Comparison of ENCODE assay signal across 7 mouse cellular contexts in the genomic region with DNA sequence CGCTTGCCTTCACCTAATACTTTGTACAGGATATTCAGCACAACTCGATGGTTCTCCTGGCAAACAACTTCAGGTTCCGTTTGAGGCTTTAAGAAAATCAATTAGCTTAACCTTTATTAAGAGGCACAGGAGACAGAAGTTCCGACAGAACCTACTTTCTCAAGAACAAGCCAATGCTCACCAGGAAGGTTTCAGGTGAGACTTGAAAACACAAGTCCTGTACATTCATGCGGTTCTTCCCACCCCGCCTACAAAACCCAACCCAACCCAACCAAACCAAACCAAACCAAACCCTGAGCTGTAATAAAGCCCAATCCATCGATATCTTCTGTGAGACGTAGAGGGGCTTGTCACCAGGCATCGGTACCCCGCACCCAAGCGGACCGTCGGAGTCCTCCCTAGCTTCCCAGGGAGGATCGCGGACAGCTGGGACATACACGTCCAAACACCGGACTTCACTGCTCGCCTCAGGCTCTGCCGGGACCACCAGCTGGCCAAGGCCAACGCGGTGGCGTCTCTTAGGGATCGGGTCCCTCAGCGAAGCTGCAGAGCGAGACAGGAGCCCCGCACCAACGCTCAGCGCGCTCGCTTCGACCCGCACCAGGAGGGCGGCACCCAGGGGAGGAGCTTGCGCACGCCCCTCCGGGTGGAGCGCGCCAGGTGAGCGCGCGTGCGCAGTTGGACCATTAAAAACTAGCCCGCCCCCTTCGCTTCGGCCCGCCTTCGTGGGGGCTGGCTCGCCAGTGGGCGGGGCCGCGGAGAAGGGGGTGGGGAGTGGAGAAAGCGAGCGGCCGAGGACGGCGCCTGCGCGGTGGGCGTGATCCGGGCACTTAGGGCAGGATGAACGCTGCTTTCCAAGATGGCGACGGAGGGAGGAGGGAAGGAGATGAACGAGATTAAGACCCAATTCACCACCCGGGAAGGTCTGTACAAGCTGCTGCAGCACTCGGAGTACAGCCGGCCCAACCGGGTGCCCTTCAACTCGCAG. TPM values are rescaled to one million over a fixed set of nuclear protein-coding genes. Genes with fewer than 3 reads are reported as not detected.
A peak's percentile ranks its signal among the peaks of the same experiment; 100 is the strongest.
DNase-seq lines count a peak whose midpoint lies in the region; ATAC-seq lines count a peak whose summit lies in the region.

A gene (plus strand): TSS at position 775 of the 988 bp plus-strand sequence.

- peak within 1 kb of the TSS; percentile 97 for H3K9ac ChIP-seq in intestine, embryonic 16.5 days (ENCODE audit: low read depth, low read length)
- H3K9ac ChIP-seq in midbrain, embryonic 11.5 days (ENCODE audit: low read length) = peak within 1 kb of the TSS; percentile 91

- H3K27ac ChIP-seq in intestine, embryonic 16.5 days (ENCODE audit: low read length) = peak within 1 kb of the TSS; percentile 80
- peak within 1 kb of the TSS; percentile 65 for H3K27ac ChIP-seq in midbrain, embryonic 11.5 days (ENCODE audit: low read depth, low read length)

- peak within 1 kb of the TSS; percentile 86 for H3K4me3 ChIP-seq in intestine, embryonic 16.5 days (ENCODE audit: low read length)
- H3K4me3 ChIP-seq in midbrain, embryonic 11.5 days (ENCODE audit: low read depth, low read length) = peak within 1 kb of the TSS; percentile 84

- ATAC-seq in intestine, embryonic 16.5 days = peak; percentile 97
- peak; percentile 96 for ATAC-seq in midbrain, embryonic 11.5 days (ENCODE audit: low FRiP score)

- WGBS in intestine, embryonic 16.5 days = 1% methylated on average over 69 of the region's 69 CpGs
- WGBS in midbrain, embryonic 11.5 days = under 1% methylated on average over 69 of the region's 69 CpGs

- H3K4me2 ChIP-seq in intestine, embryonic 16.5 days (ENCODE audit: low read depth, low read length) = peak within 1 kb of the TSS; percentile 95
- H3K4me2 ChIP-seq in midbrain, embryonic 11.5 days = peak within 1 kb of the TSS; percentile 69

- H3K36me3 ChIP-seq in intestine, embryonic 16.5 days (ENCODE audit: control insufficient read depth, insufficient read depth, low read length) = no peaks in the 10 kb centered on the region
- H3K36me3 ChIP-seq in midbrain, embryonic 11.5 days (ENCODE audit: control insufficient read depth, insufficient read depth, low read length) = no peaks in the 10 kb centered on the region

- peaks cover 9% of the 10 kb centered on the region; the same call in 1 of the 2 replicates for H3K4me1 ChIP-seq in intestine, embryonic 16.5 days (ENCODE audit: control insufficient read depth, insufficient read depth, low read length)
- H3K4me1 ChIP-seq in midbrain, embryonic 11.5 days (ENCODE audit: control insufficient read depth, insufficient read depth, low read length) = peaks cover 11% of the 10 kb centered on the region

- intact Hi-C loops in left cerebral cortex, postnatal 36 days (cut with DNase I) = loop anchor here (2.0 to 5.0 kb wide), 2 partner anchors 35 to 97 kb away; no protein-coding TSS in a partner anchor

- no peaks in the 10 kb centered on the region for H3K27me3 ChIP-seq in intestine, embryonic 16.5 days (replicated peaks; ENCODE audit: control insufficient read depth, insufficient read depth, low read length)
- peaks cover 5% of the 10 kb centered on the region; the same call in 1 of the 2 replicates for H3K27me3 ChIP-seq in midbrain, embryonic 11.5 days (ENCODE audit: control insufficient read depth, insufficient read depth, low read length)

- no peaks in the 10 kb centered on the region for H3K9me3 ChIP-seq in intestine, embryonic 16.5 days (ENCODE audit: control insufficient read depth, low read length)
- H3K9me3 ChIP-seq in midbrain, embryonic 11.5 days (ENCODE audit: control insufficient read depth, low read length) = no peaks in the 10 kb centered on the region

- peak; percentile 99 for DNase-seq in adrenal gland, adult 2 months
- peak; percentile 96 for DNase-seq in embryo, embryonic 11.5 days (ENCODE audit: low read depth, low spot score)
- DNase-seq in gastrocnemius, postnatal 4 days (ENCODE audit: low spot score in 2 of 2) = peak; percentile 99
- DNase-seq in left cerebral cortex, postnatal 36 days (ENCODE audit: low spot score in 2 of 2) = peak; percentile 98
- DNase-seq in midbrain, embryonic 11.5 days (ENCODE audit: low spot score, missing footprints) = peak; percentile 100
- DNase-seq in skeletal muscle tissue, adult 2 months (ENCODE audit: low read depth, low spot score) = peak; percentile 96

RNA-seq across cellular contexts. Expression of the gene that starts here (rescaled TPM):
- 10 to 100 TPM; 46.8 to 53.3 TPM for total RNA-seq in adrenal gland, adult 2 months (2021)
- 19.1 and 23.8 TPM in 2 replicates for polyA plus RNA-seq in adrenal gland, adult 2 months (2012; rRNA removed)
- total RNA-seq in gastrocnemius, postnatal 4 days (2021) = 10 to 100 TPM; 24.6 to 34.2 TPM
- polyA plus RNA-seq in intestine, embryonic 16.5 days (2015; fragmentation: Nextera tagmentation; extraction: Ambion mirVana) = 21.1 and 21.7 TPM in 2 replicates
- 10 to 100 TPM; 45.9 to 46.6 TPM for total RNA-seq in left cerebral cortex, postnatal 36 days (2021)
- polyA plus RNA-seq in midbrain, embryonic 11.5 days (2014; fragmentation: Nextera tagmentation; extraction: Ambion mirVana) = 22.9 and 24.7 TPM in 2 replicates

Comparison
In these comparisons a context has a peak if more than half of its experiments do, and no peak if none do; other contexts are left out.
1. Peak in every context shown above with its lines: DNase-seq, ATAC-seq, H3K4me3 ChIP-seq and H3K27ac ChIP-seq.